Mouse (Mus musculus): Measurements from ENCODE around the gene Rnf40. TPM values are rescaled to one million over a fixed set of nuclear protein-coding genes. Genes with fewer than 3 reads are reported as not detected.
A peak's percentile ranks its signal among the peaks of the same experiment; 100 is the strongest.

Rnf40 gene
- polyA plus RNA-seq, 1 experiment from 2014 or later: 24.1 TPM

DNA sequence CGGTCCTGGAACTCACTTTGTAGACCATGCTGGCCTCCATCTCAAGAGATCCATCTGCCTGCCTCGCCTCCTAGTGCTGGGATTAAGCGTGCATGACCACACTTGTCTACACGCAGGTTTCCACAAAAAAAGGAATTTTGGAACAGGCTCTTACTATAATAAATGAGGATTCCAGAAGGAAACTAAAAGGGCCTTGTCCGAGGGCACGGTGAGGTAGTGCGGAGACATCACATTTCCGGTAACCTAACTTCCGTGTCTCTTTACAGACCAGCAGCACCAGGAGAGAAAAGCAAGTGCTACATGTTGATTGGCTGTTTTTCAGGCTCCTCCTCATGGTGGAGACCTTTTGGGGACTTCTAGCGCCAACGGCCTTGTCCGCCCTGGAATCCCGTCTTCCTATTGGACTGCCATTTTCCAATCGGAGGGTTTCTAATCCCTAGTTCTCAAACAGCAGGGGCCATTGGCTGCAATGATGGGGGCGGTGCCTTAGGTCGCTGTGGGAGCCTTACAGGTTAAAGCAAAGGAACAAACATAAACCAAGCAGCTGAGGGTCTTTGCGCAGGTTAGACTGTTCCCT lies 15.6 kb upstream of the Rnf40 start, which contains the start of gene Phkg2:
TSS of gene Phkg2 (plus strand) at position 446 of the 577 bp plus-strand sequence.
- Histone ChIP-seq H3K27me3 (ENCODE audit: control insufficient read depth, insufficient read depth, low read length) (no peaks in the 10 kb centered on the region), H3K4me1 (ENCODE audit: control insufficient read depth in 2 of 2, insufficient read depth in 2 of 2, low read length in 2 of 2) (peaks cover 6 to 21% of the 10 kb centered on the region in 2 experiments; a peak in 3 of 4 replicates), H3K9ac (ENCODE audit: low read length) (peak within 1 kb of the TSS; percentile 87), H3K27ac (replicated peaks in 1 of 2; ENCODE audit: control insufficient read depth in 1 of 2, insufficient read depth in 1 of 2, low read depth in 2 of 2, low read length in 2 of 2) (peak within 1 kb of the TSS; percentile 51 to 79), H3K9me3 (ENCODE audit: control insufficient read depth, low read length) (no peaks in the 10 kb centered on the region), H3K36me3 (ENCODE audit: control insufficient read depth, insufficient read depth, low read length) (peaks cover 28% of the 10 kb centered on the region), H3K4me3 (ENCODE audit: control insufficient read depth in 1 of 2, insufficient read depth in 1 of 2, low read depth in 1 of 2, low read length in 2 of 2) (peak within 1 kb of the TSS; percentile 60 to 76), H3K4me2 (ENCODE audit: low read length) (peak within 1 kb of the TSS; percentile 90)
- under 1% methylated on average over 17 of the region's 17 CpGs for WGBS
- peak; percentile 95 for ATAC-seq (ENCODE audit: insufficient number of reproducible peaks, insufficient read depth, low FRiP score, low read depth)

DNA sequence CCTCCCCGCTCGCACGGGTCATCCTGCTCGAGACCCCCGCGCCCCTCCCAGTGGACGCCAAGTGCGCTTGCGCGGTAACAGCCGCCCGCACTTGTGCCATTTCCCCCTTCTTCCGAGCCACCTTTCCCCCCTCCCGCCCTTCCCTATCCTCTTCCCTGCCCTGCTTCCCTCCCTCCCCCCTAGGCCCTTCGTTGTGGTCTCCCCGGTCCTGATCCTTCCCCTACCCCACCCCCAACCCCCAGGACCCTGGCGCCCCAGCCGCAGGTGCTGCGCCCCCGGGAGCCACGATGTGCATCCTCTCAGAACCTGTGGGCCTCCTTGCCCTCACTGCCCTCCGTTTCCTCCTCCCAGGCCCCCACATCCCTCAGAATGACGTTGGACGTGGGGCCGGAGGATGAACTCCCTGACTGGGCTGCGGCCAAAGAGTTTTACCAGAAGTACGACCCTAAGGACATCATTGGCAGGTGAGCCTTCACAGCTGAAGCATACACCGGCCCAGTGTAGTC lies 15.0 kb upstream of the Rnf40 start:
- no peak; the same call in none of the 2 replicates for ATAC-seq (ENCODE audit: insufficient number of reproducible peaks, insufficient read depth, low FRiP score, low read depth)
- H3K4me2 ChIP-seq (ENCODE audit: low read length): peak overlapping the region; percentile 90
- H3K4me3 ChIP-seq (ENCODE audit: control insufficient read depth in 1 of 2, insufficient read depth in 1 of 2, low read depth in 1 of 2, low read length in 2 of 2): peak overlapping the region; percentile 60 to 76
- WGBS: 2% methylated on average over 27 of the region's 28 CpGs
- peaks cover 6 to 21% of the 10 kb centered on the region in 2 experiments; a peak in 3 of 4 replicates for H3K4me1 ChIP-seq (ENCODE audit: control insufficient read depth in 2 of 2, insufficient read depth in 2 of 2, low read length in 2 of 2)
- H3K9ac ChIP-seq (ENCODE audit: low read length): peak overlapping the region; percentile 87
- H3K9me3 ChIP-seq (ENCODE audit: control insufficient read depth, low read length): no peaks in the 10 kb centered on the region
- peaks cover 30% of the 10 kb centered on the region for H3K36me3 ChIP-seq (ENCODE audit: control insufficient read depth, insufficient read depth, low read length)
- H3K27ac ChIP-seq (replicated peaks in 1 of 2; ENCODE audit: control insufficient read depth in 1 of 2, insufficient read depth in 1 of 2, low read depth in 2 of 2, low read length in 2 of 2): peak overlapping the region in 1 of 2 experiments; percentile 79; a peak in 2 of 4 replicates
- no peaks in the 10 kb centered on the region for H3K27me3 ChIP-seq (ENCODE audit: control insufficient read depth, insufficient read depth, low read length)

DNA sequence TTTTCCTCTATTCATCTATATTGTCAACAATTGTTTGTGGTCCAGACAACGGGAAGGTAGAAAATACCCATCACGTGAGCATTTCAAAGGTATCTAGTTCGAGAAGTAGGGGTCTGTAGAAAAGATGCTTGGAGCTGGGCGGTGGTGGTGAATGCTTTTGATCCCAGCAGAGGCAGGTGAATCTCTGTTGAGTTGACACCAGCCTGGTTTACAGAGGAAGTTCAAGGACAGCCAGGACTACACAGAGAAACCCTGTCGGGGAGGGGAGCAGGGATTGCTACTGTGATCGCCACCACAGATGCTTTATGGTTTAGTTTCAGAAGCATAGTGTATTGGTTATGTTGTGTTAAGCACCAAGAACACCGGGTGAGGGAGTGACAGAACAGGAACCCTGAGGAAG lies 14.5 kb upstream of the Rnf40 start:
- no peaks in the 10 kb centered on the region for H3K9me3 ChIP-seq (ENCODE audit: control insufficient read depth, low read length)
- H3K4me1 ChIP-seq (ENCODE audit: control insufficient read depth in 2 of 2, insufficient read depth in 2 of 2, low read length in 2 of 2): peaks cover 6 to 21% of the 10 kb centered on the region in 2 experiments; a peak in 3 of 4 replicates
- ATAC-seq (ENCODE audit: insufficient number of reproducible peaks, insufficient read depth, low FRiP score, low read depth): no peak
- H3K36me3 ChIP-seq (ENCODE audit: control insufficient read depth, insufficient read depth, low read length): peaks cover 31% of the 10 kb centered on the region
- H3K27me3 ChIP-seq (ENCODE audit: control insufficient read depth, insufficient read depth, low read length): no peaks in the 10 kb centered on the region
- WGBS: 13% methylated on average over 7 of the region's 7 CpGs
- peak overlapping the region; percentile 87 for H3K9ac ChIP-seq (ENCODE audit: low read length)
- H3K4me2 ChIP-seq (ENCODE audit: low read length): peak overlapping the region; percentile 90
- no peak overlapping the region for H3K27ac ChIP-seq (replicated peaks in 1 of 2; ENCODE audit: control insufficient read depth in 1 of 2, insufficient read depth in 1 of 2, low read depth in 2 of 2, low read length in 2 of 2)
- H3K4me3 ChIP-seq (ENCODE audit: control insufficient read depth in 1 of 2, insufficient read depth in 1 of 2, low read depth in 1 of 2, low read length in 2 of 2): peak overlapping the region; percentile 60 to 76

DNA sequence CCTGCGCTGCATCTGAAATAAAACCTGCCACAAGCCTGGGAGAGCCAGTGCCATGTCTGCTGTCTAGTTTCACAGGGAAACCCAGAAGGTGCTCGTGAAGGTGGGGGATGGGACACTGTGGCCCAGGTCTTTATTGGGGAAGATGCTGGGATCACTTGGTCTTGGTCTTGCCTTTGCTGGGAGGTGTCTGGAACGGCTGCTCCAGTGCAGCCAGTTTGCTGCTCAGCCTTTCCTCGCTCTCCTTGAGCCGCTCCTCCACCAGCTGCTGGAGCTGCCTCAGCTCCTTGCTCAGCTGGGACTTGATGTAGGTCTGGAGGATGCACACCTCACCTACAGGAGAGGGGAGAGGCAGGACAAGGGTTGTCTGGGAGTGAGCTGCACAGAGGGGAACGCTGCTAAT lies 5.3 kb upstream of the Rnf40 start:
- peaks cover 68% of the 10 kb centered on the region for H3K36me3 ChIP-seq (ENCODE audit: control insufficient read depth, insufficient read depth, low read length)
- no peak for ATAC-seq (ENCODE audit: insufficient number of reproducible peaks, insufficient read depth, low FRiP score, low read depth)
- H3K4me1 ChIP-seq (ENCODE audit: control insufficient read depth in 2 of 2, insufficient read depth in 2 of 2, low read length in 2 of 2): peaks cover 3 to 10% of the 10 kb centered on the region in 2 experiments
- no peak overlapping the region for H3K9ac ChIP-seq (ENCODE audit: low read length)
- no peak overlapping the region for H3K27ac ChIP-seq (replicated peaks in 1 of 2; ENCODE audit: control insufficient read depth in 1 of 2, insufficient read depth in 1 of 2, low read depth in 2 of 2, low read length in 2 of 2)
- no peaks in the 10 kb centered on the region for H3K27me3 ChIP-seq (ENCODE audit: control insufficient read depth, insufficient read depth, low read length)
- 89% methylated on average over 6 of the region's 6 CpGs for WGBS
- H3K9me3 ChIP-seq (ENCODE audit: control insufficient read depth, low read length): no peaks in the 10 kb centered on the region
- H3K4me2 ChIP-seq (ENCODE audit: low read length): no peak overlapping the region
- H3K4me3 ChIP-seq (ENCODE audit: control insufficient read depth in 1 of 2, insufficient read depth in 1 of 2, low read depth in 1 of 2, low read length in 2 of 2): no peak overlapping the region

DNA sequence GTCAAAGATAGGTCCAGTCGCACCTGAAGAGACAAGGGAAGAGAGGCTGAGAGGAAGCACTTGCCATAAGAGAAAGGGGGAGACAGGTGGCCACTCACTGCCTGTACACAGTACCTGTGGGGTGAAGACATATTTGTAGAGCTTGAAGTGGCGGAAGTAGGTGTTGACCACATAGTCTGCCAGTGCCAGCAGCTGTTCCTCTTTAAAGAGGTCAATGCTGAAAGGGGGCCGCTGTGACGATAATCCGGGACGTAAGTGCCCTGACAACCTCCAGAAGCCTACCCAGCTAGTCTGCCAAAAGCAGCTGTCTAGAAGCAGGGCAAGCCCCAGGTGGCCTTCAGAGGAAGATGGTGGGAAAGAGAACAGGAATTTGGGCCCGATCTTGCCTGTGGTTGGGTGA lies 3.5 kb upstream of the Rnf40 start:
- Histone ChIP-seq H3K4me3 (ENCODE audit: control insufficient read depth in 1 of 2, insufficient read depth in 1 of 2, low read depth in 1 of 2, low read length in 2 of 2) (no peak overlapping the region), H3K4me2 (ENCODE audit: low read length) (no peak overlapping the region), H3K4me1 (ENCODE audit: control insufficient read depth in 2 of 2, insufficient read depth in 2 of 2, low read length in 2 of 2) (peaks cover 8 to 16% of the 10 kb centered on the region in 2 experiments), H3K9ac (ENCODE audit: low read length) (no peak overlapping the region), H3K36me3 (ENCODE audit: control insufficient read depth, insufficient read depth, low read length) (peaks cover 58% of the 10 kb centered on the region), H3K9me3 (ENCODE audit: control insufficient read depth, low read length) (no peaks in the 10 kb centered on the region), H3K27ac (replicated peaks in 1 of 2; ENCODE audit: control insufficient read depth in 1 of 2, insufficient read depth in 1 of 2, low read depth in 2 of 2, low read length in 2 of 2) (no peak overlapping the region), H3K27me3 (ENCODE audit: control insufficient read depth, insufficient read depth, low read length) (no peaks in the 10 kb centered on the region)
- no peak for ATAC-seq (ENCODE audit: insufficient number of reproducible peaks, insufficient read depth, low FRiP score, low read depth)
- WGBS: 78% methylated on average over 7 of the region's 7 CpGs

DNA sequence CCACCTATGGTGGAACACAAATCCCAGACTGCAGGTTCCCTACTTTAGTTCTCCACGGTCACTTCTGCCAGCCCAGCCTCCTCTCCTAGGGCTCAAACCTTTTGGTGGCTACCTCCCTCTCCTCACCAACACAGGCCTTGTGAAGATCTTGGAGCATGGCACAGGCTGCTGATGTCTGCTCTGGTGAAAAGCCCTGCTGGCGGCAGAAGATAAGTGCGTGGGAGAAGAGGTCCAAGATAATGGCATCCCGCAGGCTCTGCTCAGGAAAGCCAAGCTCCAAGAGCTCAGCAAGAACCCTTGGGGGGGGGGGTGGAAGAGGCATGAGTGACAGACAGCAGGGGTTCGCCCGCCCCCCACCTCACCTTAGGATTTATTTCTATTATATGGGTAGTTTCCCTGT lies 2.4 kb upstream of the Rnf40 start:
- H3K36me3 ChIP-seq (ENCODE audit: control insufficient read depth, insufficient read depth, low read length): peaks cover 58% of the 10 kb centered on the region
- H3K9ac ChIP-seq (ENCODE audit: low read length): no peak overlapping the region
- no peaks in the 10 kb centered on the region for H3K9me3 ChIP-seq (ENCODE audit: control insufficient read depth, low read length)
- H3K27ac ChIP-seq (replicated peaks in 1 of 2; ENCODE audit: control insufficient read depth in 1 of 2, insufficient read depth in 1 of 2, low read depth in 2 of 2, low read length in 2 of 2): no peak overlapping the region
- no peak overlapping the region for H3K4me3 ChIP-seq (ENCODE audit: control insufficient read depth in 1 of 2, insufficient read depth in 1 of 2, low read depth in 1 of 2, low read length in 2 of 2)
- peaks cover 8 to 18% of the 10 kb centered on the region in 2 experiments for H3K4me1 ChIP-seq (ENCODE audit: control insufficient read depth in 2 of 2, insufficient read depth in 2 of 2, low read length in 2 of 2)
- ATAC-seq (ENCODE audit: insufficient number of reproducible peaks, insufficient read depth, low FRiP score, low read depth): no peak
- no peak overlapping the region for H3K4me2 ChIP-seq (ENCODE audit: low read length)
- no peaks in the 10 kb centered on the region for H3K27me3 ChIP-seq (ENCODE audit: control insufficient read depth, insufficient read depth, low read length)
- WGBS: 70% methylated on average over 6 of the region's 6 CpGs

DNA sequence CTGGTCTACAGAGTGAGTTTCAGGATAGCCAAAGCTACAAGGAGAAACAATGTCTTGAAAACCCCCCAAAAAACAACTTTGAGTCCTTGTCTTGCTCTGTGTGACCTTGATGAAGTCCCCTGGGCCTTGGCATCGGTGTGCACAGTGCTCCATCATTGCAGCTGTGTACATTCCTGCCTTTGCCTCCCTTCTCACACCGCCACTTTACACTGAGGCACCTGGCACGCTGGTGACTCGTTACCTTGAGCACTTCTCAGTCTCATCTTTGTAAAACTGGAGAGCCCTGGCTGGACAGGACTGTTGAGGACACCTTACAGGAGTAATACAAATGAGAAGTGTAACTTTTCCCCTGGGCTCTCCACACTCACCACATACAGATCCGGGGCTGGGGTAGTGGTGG lies 1.4 kb upstream of the Rnf40 start:
- Histone ChIP-seq H3K9ac (ENCODE audit: low read length) (peak overlapping the region; percentile 73), H3K4me1 (ENCODE audit: control insufficient read depth in 2 of 2, insufficient read depth in 2 of 2, low read length in 2 of 2) (peaks cover 8 to 20% of the 10 kb centered on the region in 2 experiments), H3K27ac (replicated peaks in 1 of 2; ENCODE audit: control insufficient read depth in 1 of 2, insufficient read depth in 1 of 2, low read depth in 2 of 2, low read length in 2 of 2) (0 out of 4 replicates have a peak overlapping the region, but pooled peaks of 1 of the 2 experiments have one; percentile 9), H3K9me3 (ENCODE audit: control insufficient read depth, low read length) (no peaks in the 10 kb centered on the region), H3K4me3 (ENCODE audit: control insufficient read depth in 1 of 2, insufficient read depth in 1 of 2, low read depth in 1 of 2, low read length in 2 of 2) (peak overlapping the region; percentile 55 to 80; a peak in 2 of 4 replicates), H3K27me3 (ENCODE audit: control insufficient read depth, insufficient read depth, low read length) (no peaks in the 10 kb centered on the region), H3K4me2 (ENCODE audit: low read length) (peak overlapping the region; percentile 94), H3K36me3 (ENCODE audit: control insufficient read depth, insufficient read depth, low read length) (peaks cover 58% of the 10 kb centered on the region)
- no peak for ATAC-seq (ENCODE audit: insufficient number of reproducible peaks, insufficient read depth, low FRiP score, low read depth)
- WGBS: 65% methylated on average over 5 of the region's 5 CpGs
